Mouse (Mus musculus): ENCODE measurements around the gene Exoc2.

DNA sequence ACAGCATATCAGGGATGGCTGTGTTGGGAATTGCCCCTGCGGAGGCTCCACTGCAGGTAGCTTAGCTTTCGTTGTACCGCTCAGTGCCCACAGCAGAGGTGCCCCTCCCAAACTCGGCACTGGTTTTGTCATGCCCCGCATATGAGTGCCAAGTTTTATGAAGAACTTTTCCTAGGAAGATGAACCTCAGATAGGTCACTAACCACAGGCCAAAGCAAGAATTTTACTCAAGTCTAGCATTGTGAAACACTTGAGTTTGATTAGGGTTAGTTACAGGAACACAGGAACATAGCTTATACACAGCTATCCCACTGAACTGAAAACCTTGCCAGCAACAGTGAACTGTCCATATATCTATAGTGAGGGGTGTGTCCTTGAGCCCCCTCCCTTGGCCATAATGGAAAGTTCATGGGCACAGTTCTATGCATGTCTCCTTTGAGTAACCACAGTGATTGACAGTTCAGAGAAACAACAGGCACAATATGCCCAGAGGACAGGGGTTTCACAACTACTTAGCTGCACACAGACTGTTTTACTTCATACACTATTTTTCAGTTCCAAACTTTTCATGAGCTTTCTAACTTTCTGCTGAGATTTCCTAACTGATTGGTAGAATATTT is 171.4 kb downstream of the Exoc2 start:
- TF ChIP-seq CTCF (conservative IDR thresholded peaks at IDR 0.05; ENCODE audit: low read length) = no peak
- no peak for TF ChIP-seq NANOG (IDR thresholded peaks at IDR 0.05; ENCODE audit: borderline replicate concordance, low read length)

All from E14TG2a.4 (cell line).